In genomic region chr7:88277858-88278627, GRCm38 (mm10) we compare ENCODE assay signal across 8 mouse cellular contexts. TPM values are rescaled to one million over a fixed set of nuclear protein-coding genes. Genes with fewer than 3 reads are reported as not detected.
DNase-seq lines count a peak whose midpoint lies in the region; ATAC-seq lines count a peak whose summit lies in the region.

Ctsc (plus strand) TSS chr7:88278085.

- no peaks in the 10 kb centered on the region for H3K36me3 ChIP-seq in hindbrain, embryonic 15.5 days

- peak; percentile 93 for ATAC-seq in hindbrain, embryonic 15.5 days (ENCODE audit: low FRiP score, low read depth)

- 2% methylated on average over 34 of the region's 34 CpGs for WGBS in hindbrain, embryonic 15.5 days

- DNase-seq in R1 (ENCODE audit: low read depth, low spot score): peak; percentile 84
- DNase-seq in cerebellum, postnatal 4 days (ENCODE audit: low spot score in 2 of 2): peak; percentile 34 to 40
- DNase-seq in gastrocnemius, adult 18-20 months (ENCODE audit: low spot score): peak; percentile 84
- peak; percentile 33 for DNase-seq in left cerebral cortex, adult 11 months (ENCODE audit: low spot score)
- peak; percentile 97 for DNase-seq in lung, postnatal 36 days
- peak; percentile 88 for DNase-seq in retina, postnatal 1 day
- DNase-seq in thymus, postnatal 4 days: peak; percentile 96

- peak within 1 kb of the TSS; percentile 42 for H3K9ac ChIP-seq in hindbrain, embryonic 15.5 days

- peaks cover 11% of the 10 kb centered on the region for H3K4me1 ChIP-seq in hindbrain, embryonic 15.5 days (replicated peaks)

- H3K9me3 ChIP-seq in hindbrain, embryonic 15.5 days: no peaks in the 10 kb centered on the region

- H3K27ac ChIP-seq in hindbrain, embryonic 15.5 days (replicated peaks): no peak within 1 kb of the TSS

- no peaks in the 10 kb centered on the region for H3K27me3 ChIP-seq in hindbrain, embryonic 15.5 days

- H3K4me2 ChIP-seq in hindbrain, embryonic 15.5 days: peak within 1 kb of the TSS; percentile 96

- H3K4me3 ChIP-seq in hindbrain, embryonic 15.5 days: peak within 1 kb of the TSS; percentile 50

RNA-seq across cellular contexts. Expression of gene Ctsc, which starts in this region (rescaled TPM):
- total RNA-seq in gastrocnemius, adult 18-20 months (2021): 10 to 100 TPM; 36.9 to 38.2 TPM
- polyA plus RNA-seq in hindbrain, embryonic 15.5 days (2015; fragmentation: Nextera tagmentation; extraction: Ambion mirVana): 20.5 and 27.5 TPM in 2 replicates

Comparison
In these comparisons a context has a peak if more than half of its experiments do, and no peak if none do; other contexts are left out.
1. DNase-seq: peak in every context shown above with its lines; median percentile 97 in lung, postnatal 36 days; 96 in thymus, postnatal 4 days; 88 in retina, postnatal 1 day; 84 in R1; 84 in gastrocnemius, adult 18-20 months; 37 in cerebellum, postnatal 4 days; 33 in left cerebral cortex, adult 11 months.